Mouse (Mus musculus) cerebellum, adult 11 months (tissue): Measurements from ENCODE around the gene Flt1.

Experiments used
- DNase-seq: peaks from one replicate; pipeline ENCODE4 v3.0.0; 2022

Flt1 gene

DNA sequence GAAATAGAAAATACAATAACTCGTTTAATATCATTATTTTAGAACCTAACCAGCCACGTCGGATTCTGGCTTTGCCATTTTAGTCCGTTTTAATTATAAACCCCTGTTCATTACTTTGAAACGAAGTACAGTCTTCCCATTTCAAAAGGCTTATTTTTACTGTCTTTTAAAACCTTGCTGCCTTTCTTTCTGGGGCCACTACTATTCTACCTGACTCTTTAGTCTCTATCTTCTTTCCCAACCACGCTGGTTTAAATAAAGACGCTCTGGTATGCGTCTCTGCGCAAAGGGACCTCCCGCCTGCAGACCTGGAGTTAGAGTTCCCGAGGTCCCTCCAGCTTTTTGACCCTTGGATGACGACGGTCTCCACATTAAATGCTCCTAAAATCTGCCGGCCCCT is 1.4 kb downstream of the Flt1 start:
- no peak for DNase-seq

DNA sequence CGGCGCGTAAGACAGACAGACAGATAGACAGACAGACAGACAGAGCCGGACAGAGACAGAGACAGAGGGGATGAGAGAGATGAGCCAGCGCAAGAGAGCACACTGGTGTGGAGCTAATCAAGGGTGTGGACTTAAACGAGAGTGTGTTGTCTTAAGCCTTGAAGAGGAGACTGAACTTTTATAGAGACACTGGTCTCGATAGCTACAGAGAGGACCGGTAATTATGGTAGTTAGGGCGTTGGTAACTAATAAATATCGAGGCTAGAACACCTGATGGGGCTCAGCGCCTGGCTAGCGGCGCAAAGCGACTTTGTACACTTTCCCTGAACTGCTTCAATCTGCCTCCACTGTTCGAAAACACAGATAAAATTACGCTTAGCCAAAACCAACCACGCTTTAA is 2.0 kb downstream of the Flt1 start:
- DNase-seq = no peak

DNA sequence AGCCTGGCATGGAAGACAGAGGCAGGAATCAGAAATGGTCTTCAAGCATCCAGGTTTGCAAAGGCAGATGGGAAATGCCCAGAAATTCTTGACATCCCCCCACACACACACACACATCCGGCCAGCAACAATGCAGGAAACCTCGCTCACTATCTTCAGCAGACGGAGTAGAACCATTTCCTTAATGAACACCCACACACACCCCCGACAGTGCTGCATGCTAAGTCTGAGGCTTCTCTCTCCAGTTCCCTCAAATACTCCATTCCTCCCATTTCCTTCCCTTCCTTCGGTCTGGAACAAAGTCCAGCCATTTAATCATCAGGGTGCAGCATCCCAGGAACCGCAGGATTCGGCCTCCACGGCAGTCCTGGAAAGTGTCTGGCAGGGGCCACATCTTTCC is 4.4 kb downstream of the Flt1 start:
- DNase-seq = no peak

DNA sequence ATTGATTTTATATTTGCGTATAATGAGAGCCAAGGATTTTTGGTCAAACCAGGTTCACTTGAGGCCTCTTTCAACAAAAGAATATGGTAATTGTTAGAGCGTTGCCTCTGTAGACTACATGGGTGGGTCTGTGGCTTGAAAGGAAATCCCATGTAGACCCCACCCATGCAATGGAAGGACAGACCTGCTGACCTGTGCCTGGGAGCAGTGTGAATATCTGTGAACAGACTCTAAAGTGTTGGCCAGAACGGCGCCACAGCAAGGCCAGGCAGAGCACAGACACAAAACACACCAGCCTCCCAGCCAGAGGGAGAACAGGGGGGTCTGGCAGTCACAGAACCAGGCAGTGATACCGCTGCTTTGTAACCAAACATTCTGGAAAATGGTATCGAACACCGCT is 7.5 kb downstream of the Flt1 start:
- no peak for DNase-seq

DNA sequence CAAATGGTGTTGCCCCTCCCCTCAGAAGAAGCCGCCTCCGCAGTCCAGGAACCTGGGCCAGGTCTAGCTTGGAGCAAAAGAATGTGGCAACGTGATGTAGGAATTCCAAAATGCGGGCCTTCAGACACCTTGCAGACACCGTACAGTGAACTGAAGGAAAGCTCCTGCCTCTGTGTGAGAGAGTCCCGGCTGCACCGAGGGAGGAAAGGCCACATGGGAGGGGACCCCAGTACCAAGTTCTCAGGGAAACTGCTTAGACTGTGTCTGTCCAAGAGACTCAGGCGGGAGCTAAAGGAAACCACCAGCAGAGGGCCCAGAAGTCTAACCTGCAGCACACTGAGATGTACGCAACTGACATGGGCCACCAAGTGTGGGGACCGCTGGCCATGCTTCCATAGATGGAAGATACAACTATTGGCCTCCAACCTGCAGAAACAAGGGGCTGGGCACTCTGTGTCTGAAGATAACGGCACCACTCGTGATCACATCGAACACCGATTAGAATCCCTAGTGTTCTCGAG is 9.1 kb downstream of the Flt1 start:
- DNase-seq = no peak

DNA sequence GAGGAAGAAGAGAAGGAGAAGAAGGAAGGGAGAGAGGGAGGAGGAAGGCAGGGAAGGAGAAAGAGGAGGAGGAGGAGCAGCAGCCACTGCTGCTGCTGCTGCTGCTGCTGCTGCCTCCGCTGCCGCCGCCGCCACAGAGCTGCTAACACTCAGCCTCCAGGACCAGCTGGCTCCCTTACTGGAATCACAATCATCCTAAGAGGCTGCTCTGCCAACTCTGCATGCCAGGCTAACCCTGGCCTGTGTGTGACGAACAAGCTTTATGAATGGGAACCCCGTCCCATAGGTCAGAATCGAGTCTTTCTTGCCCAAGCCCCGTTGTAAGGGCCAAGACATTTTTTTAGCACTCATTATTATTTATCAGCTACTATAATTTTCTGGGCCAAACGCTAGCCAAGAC is 9.5 kb downstream of the Flt1 start:
- DNase-seq = no peak

DNA sequence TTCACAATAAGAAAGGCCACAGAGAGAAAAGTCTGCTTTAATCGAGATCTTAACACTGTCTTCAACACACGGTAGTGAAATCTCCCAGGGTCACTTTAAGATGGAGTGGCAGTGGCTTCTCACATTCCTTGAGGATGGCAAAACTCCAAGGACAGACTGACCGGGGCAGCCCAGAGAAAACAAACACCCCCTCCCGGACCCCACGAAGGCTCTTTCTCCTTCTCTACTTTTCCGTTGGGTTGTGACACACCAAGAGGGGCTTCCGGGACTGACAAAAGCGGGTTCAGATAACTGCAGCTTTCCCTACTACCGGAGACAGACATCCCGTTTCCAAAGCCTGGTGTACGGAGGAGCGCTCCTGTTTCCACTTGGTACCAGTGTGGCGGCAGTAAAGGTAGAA is 10.4 kb downstream of the Flt1 start:
- no peak for DNase-seq

DNA sequence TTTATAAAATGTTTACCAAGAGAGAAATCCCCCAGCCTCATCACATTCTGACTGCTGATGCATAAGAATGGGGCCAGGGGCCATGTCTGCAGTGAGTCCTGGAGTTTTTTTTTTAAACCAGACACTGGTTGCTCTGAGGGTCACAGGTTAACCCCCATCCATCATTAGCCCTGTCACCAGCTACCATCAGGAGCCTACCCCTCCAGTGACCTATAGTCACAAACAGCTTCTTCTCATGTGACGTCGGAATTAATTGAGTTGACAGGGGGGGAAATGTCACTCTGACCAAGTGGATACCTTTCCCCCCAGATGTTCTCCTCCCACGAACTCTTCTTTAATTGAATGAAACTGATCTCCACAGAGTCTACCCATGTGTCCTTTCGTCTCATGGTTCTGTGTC is 17.3 kb downstream of the Flt1 start:
- DNase-seq = no peak

DNA sequence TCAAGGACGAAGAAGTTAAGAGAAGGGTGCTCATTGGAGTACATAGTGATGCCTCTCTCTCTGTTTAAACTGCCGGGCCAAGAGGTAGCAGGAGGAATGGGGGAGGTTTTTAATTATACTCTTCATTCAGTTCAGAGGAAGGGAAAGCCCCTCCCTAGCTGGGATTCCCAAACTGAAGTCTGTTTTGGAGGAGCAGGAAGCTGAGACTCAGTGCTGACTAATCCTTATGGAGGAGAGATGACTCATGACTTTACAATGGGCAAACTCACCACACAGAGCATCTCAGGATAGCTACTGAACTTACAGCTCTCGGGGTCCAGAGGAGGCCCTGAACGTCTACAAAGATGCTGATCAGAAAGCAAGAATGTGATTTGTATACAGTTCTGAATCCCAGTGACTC is 18.3 kb downstream of the Flt1 start:
- DNase-seq = no peak

DNA sequence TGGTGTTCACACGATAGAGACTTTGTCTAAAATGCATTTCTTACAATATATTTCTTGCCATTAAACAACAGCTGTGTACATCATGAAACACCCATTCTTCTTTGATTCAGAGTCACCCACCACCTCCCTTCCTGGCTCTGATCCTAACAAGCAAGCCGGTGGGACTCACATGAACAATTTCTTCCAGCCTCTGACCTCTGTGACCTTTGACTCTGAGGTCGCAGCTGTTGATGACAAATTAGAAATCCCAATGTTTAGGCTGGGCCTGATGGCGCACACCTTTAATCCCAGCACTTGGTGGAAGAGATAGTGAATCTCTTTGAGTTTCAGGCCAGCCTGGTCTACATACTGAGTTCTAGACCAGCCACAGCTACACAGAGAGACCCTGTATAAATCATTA is 20.9 kb downstream of the Flt1 start:
- no peak for DNase-seq

DNA sequence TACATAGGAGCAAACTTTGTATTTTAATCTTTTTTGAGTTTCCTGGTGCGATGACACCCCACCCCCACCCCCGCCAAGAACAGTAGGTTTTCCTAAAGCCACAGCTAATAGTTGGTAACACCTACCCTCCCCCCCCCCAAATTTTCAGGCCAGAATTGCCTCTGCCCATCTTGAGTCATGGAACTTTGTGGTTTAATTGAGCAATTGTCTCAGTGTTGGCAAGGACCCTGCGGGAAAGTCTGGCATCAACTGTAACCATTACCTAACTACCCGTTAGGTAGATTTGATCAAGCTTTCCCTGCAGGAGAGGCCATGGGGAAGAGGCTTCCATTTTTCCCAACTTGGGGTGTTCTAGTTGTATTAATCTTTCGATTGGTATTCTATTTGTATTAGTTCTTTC is 23.4 kb downstream of the Flt1 start:
- DNase-seq = no peak

DNA sequence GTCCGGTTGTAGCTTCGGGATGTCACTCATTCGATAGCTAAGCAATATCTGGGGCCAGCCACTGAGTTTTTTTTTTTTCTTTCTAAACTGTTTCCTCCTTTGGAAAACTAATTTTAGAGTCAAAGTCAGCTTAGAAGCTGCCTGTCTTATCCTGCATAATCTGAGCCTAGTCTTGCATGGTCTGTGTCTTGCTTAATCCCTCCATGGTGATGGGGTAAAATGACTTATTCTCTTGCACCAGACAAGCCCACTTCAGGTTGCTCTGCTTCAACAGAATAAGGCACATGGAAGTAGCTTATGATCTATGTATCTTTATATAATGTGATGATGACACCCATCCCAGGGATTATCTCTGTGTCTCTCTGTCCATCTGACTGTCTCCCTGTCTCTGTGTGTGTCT is 24.8 kb downstream of the Flt1 start:
- no peak for DNase-seq

DNA sequence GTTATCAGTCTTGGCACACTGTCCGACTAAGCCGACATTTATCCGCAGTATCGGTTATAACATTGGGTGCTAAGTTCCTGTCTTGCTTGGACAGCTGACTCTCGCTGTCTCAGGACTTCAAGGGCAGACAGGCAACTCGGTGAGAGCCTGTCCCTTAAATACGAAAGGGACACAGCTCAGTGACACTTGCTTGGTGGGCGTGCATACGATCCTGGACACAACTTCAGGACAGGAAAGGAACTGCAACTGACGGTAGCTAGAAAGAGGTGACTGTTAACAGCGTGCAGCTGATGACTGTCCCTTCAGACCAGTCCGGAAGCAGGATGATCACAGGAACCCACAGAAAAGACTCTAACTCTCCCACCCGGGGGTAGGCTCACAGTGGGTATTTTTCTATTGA is 27.8 kb downstream of the Flt1 start:
- no peak for DNase-seq

DNA sequence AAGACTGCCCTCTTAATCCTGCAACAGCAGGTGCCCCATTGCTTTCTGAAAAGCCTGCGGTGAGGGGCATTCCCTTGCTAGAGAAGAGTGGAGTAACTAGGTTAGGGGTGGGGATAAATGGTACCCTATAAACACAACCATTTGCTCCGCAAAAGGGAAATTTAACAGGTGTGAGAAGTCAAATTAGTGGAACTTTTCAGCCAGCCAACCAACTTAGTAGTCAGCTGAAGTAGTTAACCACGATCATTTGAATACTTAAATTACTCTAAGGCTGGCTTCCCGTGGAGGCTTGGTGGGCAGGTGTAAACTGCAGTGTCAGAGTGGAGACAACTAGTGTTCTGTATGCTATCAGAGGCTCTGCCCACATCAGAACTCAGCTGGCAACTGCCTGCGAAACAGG is 28.6 kb downstream of the Flt1 start:
- no peak for DNase-seq

DNA sequence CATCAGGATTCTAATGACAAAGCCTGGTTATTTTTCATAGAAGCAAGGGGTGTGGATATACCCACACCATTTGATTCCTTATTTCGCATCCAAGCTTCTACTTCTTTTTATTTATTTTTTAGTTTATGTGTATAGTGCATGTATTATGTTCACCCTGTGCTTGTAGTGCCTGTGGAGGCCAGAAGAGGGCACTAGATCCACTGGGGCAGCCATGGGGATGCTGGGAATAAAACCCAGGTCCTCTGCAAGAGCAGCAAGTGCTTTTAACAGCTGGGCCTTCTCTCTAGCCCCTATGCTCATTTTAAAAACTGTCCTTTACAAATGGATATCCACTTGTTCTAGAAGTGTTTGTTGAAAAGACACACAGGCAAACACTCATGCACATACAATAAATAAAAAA is 33.2 kb downstream of the Flt1 start:
- DNase-seq = no peak

DNA sequence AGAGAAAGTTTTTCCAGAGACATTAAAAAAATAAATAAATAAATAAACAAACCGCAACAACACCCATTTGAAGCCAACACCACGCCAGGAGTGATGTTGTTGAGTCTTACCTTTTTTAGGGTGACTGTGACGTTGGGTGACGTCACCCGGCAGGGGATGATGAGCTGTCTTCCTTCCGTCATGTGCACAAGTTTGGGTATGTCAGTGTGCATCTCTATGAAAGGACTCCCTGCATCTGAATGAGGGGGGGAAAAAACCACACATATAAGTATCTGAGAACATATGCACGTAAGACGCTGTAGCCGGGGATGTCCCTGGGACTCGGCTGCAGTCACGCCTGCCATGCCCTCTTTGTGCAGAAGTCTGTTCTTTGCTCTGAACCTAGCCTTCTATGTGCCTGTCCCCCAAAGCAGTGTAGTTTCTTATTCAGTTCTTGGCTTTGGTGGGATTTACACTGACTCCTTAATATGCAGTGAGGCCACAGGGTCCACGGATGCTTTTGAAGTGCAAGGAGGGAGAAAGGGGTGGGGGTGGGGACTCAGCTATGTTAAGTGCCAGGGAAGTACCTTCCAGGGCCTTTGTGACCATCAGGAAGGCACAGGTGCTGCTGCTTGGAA is 42.0 kb downstream of the Flt1 start:
- no peak for DNase-seq

DNA sequence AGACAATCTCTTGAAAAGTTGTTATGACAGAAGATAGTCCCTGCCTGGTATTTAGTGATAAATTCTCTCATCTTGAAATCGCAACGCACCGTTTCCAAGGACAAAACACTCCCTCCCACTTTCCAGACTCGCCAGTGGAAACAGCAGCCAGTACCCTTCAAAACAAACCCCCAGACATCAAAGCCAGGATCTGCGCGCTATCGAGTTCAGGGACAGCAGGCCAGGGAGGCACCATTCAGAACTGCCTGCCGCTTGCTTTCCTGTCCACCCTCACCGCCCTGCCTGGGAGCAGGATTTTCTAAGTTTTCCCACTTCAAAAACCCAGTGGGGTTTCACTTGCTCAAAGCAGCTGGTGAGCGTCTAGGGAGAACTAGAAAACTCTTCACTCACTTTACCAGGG is 44.6 kb downstream of the Flt1 start:
- DNase-seq = no peak

DNA sequence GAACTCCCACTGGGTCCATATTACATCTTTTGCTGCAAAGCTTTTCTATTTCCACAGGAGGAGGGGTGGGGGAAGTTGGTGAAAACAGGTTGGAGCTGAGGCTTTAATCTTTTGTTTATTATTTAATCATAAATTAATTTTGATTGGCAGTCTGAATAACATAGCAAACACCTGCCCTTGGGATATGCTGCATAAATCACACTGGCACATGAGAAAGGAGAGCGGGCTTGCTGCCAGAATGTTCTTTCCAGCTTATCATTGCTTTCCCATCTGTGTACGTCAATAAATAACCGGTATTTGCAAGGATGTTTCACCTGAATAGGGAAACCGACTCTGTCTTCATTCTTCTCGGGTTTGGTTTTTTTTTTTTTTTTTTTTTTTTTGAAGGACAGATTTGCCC is 45.1 kb downstream of the Flt1 start:
- no peak for DNase-seq

DNA sequence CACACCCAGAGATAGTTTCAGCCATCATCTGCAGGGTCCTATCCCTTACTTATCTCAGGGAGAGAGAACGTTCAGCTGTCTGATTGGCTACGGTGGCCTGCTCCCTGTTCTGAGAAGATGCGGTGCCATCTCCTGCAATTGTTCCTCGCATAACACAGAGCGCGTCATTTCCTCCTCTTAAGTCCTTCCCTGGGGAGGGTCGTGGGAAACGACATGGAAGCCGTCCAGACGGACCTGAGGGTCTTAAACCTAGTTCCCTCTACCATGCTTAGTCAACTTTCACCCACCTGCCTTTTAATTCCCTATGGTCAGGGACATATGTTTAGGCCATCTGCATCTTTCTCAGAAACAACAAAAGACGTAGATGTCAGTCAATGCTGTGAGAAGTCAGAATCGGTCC is 46.5 kb downstream of the Flt1 start:
- no peak for DNase-seq

DNA sequence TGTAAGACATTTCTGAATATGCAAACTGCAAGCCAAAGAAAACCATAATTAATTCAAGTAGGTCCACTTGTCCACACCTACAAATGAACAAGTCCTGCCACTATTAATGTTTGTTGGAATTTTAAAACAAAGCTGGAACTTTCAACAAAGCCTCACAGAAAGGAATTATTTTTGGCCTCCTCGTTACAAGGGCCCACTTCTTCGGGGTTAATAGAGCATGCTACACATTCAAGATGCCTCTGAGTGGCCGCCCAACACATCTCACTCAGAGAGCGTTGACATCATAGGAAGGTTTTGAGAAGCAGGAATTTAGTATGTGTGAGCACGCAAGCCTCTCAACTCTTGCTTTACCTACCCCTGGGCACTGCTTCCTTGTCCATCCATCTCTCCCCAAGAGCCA is 50.0 kb downstream of the Flt1 start:
- DNase-seq = no peak

DNA sequence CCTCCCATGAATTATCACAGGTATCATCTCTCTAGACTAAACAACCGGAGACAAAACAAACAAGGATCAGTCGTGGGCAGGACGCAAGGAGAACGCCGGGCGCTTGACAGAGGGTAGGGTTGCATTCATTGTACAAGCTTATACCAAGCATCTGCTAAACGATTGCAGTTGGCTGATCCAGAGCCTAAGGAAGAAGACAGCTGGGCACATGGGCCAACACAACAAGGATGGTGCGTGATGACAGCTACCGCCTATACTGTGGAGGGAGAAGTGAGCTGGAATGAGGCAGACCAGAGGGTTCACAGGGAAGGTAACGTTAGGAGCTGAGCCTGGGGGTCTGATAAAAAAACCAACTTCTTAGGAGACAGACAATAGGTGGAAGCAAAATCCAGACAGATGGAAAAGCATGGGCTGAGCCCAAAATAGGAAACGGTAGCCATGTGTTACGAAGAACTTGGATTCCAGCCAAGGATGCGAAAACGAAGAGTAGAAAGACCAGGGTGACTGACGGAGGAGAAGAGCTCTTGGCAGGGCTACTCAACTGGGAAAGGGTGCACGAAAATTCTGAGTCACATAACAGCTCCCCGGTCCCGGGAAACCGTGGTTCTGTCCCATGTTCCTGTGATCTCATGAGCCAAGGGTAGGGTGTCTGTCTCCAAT is 53.9 kb downstream of the Flt1 start:
- no peak for DNase-seq

DNA sequence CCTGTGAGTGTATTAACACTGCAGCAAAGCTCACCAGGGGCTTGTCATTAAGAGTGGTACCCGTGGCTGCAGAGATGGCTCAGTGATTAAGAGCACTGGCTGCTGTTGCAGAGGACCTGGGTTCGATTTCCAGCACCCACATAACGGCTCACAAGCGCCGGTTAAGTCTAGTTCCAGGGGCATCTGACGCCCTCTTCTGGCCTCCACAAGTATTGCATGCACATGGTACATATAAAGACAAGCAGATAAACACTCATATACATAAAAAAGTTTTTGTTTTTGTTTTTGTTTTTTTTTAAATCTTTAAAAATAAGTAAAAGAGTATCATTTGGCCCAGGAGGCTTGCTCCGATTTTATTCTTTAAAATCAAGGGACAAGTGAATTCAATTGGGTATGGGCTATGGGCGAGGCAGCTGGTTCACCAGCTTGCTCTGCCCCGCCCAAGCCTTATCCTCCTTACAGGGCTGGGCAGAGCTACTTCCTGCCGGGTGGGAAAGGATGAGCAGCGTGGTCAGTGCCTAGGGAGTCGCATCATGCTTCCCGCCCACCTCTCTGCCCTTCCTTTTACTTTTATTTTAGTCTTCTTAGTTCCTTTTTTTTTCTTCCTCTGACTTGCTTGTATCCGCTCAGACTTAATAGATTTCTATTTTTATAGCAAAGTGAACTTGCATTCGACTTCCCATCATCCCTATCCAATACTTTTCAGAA is 57.0 kb downstream of the Flt1 start:
- DNase-seq = no peak

DNA sequence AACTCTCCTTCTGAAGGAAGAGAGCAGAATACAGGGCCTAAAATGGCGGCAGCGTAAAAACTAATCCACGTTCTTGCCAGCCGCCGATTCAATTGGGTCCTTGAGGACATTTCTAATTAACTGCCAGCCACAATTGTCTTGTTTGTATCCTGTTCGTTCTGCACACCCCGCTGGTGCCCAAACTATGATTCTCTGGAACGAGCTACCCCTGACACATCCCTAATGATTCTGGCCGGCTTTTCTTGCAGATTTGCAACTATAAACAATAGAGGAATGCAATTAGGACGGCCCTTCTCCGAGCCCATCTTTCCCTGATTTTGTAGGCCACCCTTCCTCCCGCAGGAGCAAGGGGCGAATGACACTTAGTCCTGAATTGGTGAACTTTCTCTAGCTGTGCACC is 59.9 kb downstream of the Flt1 start:
- no peak for DNase-seq

DNA sequence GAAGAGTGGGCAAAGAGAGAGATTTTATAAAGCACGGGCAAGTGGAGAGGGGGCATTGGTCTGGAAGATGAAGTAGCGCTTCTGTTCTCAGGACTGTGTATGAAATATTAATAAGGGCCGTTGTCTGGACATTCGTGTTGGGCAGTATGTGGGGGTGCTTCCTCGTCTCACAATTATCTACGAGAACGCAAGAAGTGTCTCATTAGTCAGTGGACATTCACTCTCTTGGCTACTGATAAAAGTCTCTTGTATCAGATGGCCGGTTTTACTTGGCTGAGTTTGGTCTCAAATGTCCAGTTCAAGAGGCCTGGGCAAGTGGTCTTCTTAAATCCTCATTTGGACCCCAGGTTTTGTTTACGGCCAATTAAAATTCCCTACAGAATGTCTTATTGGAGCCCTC is 60.4 kb downstream of the Flt1 start:
- no peak for DNase-seq

DNA sequence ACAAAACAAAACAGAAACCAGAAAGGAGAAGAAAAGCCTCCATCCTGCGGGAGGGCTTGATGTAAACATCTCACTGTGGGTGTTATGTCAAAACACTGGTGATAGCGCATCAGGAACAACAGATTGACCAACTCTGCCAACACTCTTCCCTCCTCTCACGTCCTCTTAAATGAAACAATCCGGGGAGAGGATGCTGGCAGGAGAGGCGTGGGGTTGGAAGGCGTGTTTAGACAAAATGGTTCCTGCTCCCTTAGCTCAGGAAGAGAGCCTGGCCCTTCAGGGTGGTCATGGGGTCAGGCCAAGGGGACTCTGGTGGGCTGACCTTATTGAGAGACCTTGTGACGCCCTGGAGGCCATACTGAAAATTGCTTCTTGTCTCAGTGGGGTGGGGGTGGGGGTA is 65.9 kb downstream of the Flt1 start:
- no peak for DNase-seq
